Mouse (Mus musculus) cerebellum, postnatal 4 days (tissue): ENCODE measurements at regions not wholly inside any gene's neighbourhood (a gene's known extent, or its start where the extent isn't known, plus 50 kb on each side); places are given as distances from the start of the nearest gene placed in this dataset.

Source experiments
- DNase-seq, 2 experiments: peaks; one replicate each; pipeline ENCODE4 v3.0.0; 2022; ENCODE audit warnings: low spot score in 2 of 2, mixed read lengths in 1 of 2

- DNase-seq: peak in 1 of 2 experiments; percentile 51
These were observed 68.6 kb upstream of the Rph3a start for GRCm38 (mm10) chr5:121078531-121078930.

DNA sequence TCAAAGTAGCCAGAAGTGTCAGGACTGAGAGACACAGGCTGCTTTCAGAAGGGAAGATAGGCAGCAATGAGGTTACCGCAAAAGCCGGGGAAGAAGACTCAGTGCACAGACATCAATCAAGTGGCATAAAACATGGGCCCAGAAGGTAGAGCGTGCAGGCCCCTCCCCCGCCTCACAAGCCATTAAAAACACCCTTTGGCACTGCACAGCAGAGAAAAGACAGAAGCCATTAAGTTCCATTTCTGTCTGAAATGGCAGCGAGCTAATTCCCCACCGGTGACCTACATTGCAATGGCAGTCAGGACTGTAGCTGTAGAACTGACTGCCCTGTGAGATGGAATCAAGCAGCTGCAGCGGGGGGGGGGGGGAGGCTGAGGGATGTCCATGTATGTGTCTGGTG lies 66.8 kb upstream of the Rph3a start:
- DNase-seq: no peak

GRCm38 (mm10) chr5:121068821-121069220 lies 58.9 kb upstream of the Rph3a start:
- DNase-seq: peak in 1 of 2 experiments; percentile 44

GRCm38 (mm10) chr5:121064721-121065120 lies 54.8 kb upstream of the Rph3a start:
- DNase-seq: no peak

DNA sequence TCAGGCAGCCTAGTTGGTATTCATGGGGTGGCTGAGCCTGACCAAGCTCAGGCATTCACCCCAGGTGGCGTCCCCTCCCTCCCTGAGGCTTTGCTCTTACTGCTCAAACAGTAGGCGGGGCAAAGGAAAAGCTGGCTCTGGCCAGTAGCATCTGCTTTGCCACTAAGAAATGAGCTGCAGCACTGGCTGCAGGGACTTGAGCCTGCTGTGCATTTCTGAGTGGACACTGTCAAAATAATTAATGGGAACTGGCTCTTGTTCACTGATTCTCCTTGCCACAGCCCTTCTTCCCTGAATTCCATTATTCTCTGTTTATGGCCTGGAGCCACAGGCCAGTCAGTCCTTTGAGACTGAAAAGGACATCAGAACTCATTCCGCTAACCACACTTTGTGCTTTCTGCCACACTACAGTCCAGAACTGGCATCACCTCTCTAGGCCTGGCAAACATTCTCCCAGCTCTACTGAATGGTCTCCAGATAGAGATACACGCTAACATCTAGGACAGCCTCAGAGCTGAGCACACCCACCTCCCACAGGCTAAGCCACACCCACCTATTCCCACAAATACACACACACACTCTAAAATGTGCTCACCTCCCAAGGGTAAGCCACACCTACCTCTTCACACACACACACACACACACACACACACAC lies 53.2 kb upstream of the Rph3a start:
- DNase-seq: peak in 1 of 2 experiments; percentile 31

DNA sequence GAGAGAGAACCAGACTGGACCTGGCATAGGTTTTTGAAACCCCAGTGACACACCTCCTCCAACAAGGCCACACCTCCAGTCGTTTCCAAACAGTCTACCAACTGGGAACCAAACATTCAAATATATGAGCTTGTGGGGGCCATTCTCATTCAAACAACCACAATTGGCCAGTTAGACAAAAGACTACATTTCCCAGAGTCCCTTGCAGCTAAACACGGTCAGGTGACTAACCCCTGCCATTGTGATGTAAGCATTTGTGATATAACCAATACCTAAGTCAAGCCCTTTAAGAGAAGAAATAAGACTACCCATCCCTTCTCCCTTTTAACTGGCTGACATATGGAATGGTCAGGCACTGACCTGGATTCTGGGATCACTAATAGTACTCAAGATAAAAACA lies 51.8 kb upstream of the Rph3a start:
- DNase-seq: no peak
